Mouse (Mus musculus): Measurements from ENCODE around the gene Tjp2. TPM values are rescaled to one million over a fixed set of nuclear protein-coding genes. Genes with fewer than 3 reads are reported as not detected.

The Tjp2 gene
- polyA plus RNA-seq, 1 experiment from 2014 or later = 36.6 TPM

- WGBS = 11% methylated on average over 9 of the region's 9 CpGs
- no peaks in the 10 kb centered on the region for H3K9me3 ChIP-seq (ENCODE audit: control insufficient read depth, low read length)
- peak overlapping the region; percentile 66; the same call in 1 of the 2 replicates for H3K27ac ChIP-seq (ENCODE audit: low read length)
- H3K9ac ChIP-seq (ENCODE audit: low read length) = no peak overlapping the region
- ATAC-seq (ENCODE audit: low read depth) = peak; percentile 85
- H3K4me3 ChIP-seq (ENCODE audit: low read length) = no peak overlapping the region
- H3K36me3 ChIP-seq (ENCODE audit: control insufficient read depth, insufficient read depth, low read length) = no peaks in the 10 kb centered on the region
- no peaks in the 10 kb centered on the region for H3K27me3 ChIP-seq (ENCODE audit: control insufficient read depth, insufficient read depth, low read depth, low read length)
- H3K4me2 ChIP-seq (ENCODE audit: low read depth, low read length) = peak overlapping the region; percentile 23; the same call in 1 of the 2 replicates
- H3K4me1 ChIP-seq (replicated peaks; ENCODE audit: control insufficient read depth, insufficient read depth, low read length) = peaks cover 43% of the 10 kb centered on the region
Measured at GRCm38 (mm10) chr19:24159751-24160150, 65.1 kb downstream of the Tjp2 start.

GRCm38 (mm10) chr19:24159334-24159733 lies 65.5 kb downstream of the Tjp2 start:
- Histone ChIP-seq H3K4me2 (ENCODE audit: low read depth, low read length) (peak overlapping the region; percentile 23; the same call in 1 of the 2 replicates), H3K4me1 (replicated peaks; ENCODE audit: control insufficient read depth, insufficient read depth, low read length) (peaks cover 40% of the 10 kb centered on the region), H3K9me3 (ENCODE audit: control insufficient read depth, low read length) (no peaks in the 10 kb centered on the region), H3K27me3 (ENCODE audit: control insufficient read depth, insufficient read depth, low read depth, low read length) (no peaks in the 10 kb centered on the region), H3K9ac (ENCODE audit: low read length) (no peak overlapping the region), H3K36me3 (ENCODE audit: control insufficient read depth, insufficient read depth, low read length) (no peaks in the 10 kb centered on the region), H3K4me3 (ENCODE audit: low read length) (no peak overlapping the region), H3K27ac (ENCODE audit: low read length) (peak overlapping the region; percentile 66; the same call in 1 of the 2 replicates)
- WGBS = 29% methylated on average over 8 of the region's 9 CpGs
- peak; percentile 62 for ATAC-seq (ENCODE audit: low read depth)

- H3K27ac ChIP-seq (ENCODE audit: low read length) = no peak overlapping the region
- no peaks in the 10 kb centered on the region for H3K9me3 ChIP-seq (ENCODE audit: control insufficient read depth, low read length)
- ATAC-seq (ENCODE audit: low read depth) = no peak
- H3K4me1 ChIP-seq (replicated peaks; ENCODE audit: control insufficient read depth, insufficient read depth, low read length) = peaks cover 31% of the 10 kb centered on the region
- no peaks in the 10 kb centered on the region for H3K27me3 ChIP-seq (ENCODE audit: control insufficient read depth, insufficient read depth, low read depth, low read length)
- H3K9ac ChIP-seq (ENCODE audit: low read length) = no peak overlapping the region
- H3K36me3 ChIP-seq (ENCODE audit: control insufficient read depth, insufficient read depth, low read length) = no peaks in the 10 kb centered on the region
- 33% methylated on average over 6 of the region's 6 CpGs for WGBS
- no peak overlapping the region for H3K4me2 ChIP-seq (ENCODE audit: low read depth, low read length)
- no peak overlapping the region for H3K4me3 ChIP-seq (ENCODE audit: low read length)
Measured at GRCm38 (mm10) chr19:24156067-24156455, 68.8 kb downstream of the Tjp2 start.

DNA sequence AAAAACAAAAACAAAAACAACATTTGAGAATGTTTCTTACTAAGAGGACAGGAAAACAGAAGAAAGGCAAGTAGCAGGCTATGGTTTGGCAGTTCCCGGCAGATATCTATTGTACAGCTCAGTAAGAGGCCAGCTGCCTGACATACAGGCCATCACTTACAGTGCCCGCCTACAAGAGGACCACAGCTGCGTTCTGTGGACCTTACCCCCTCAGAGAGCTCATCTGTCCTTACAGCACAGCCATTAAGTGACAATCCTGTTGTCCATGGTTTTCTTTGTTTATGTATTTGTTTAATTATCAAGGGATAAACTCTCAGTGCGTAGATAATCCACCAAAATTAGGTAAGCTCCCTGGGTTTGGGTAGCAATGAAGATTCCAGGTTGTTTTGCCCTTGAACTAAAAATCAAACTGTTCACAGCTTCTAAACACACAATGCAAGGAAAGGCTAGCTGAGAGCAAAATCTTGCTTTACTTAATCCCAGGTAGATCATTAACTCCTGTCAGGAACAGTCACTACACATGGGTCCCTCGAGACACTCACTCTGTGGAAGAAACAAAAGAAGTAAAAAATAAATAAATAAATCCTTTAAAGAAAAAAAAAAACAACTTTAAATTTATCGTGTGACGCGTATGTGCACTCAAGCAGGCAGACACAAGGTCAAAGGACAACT lies 69.3 kb downstream of the Tjp2 start:
- peaks cover 26% of the 10 kb centered on the region for H3K4me1 ChIP-seq (replicated peaks; ENCODE audit: control insufficient read depth, insufficient read depth, low read length)
- H3K36me3 ChIP-seq (ENCODE audit: control insufficient read depth, insufficient read depth, low read length) = no peaks in the 10 kb centered on the region
- no peak for ATAC-seq (ENCODE audit: low read depth)
- H3K9ac ChIP-seq (ENCODE audit: low read length) = no peak overlapping the region
- H3K27ac ChIP-seq (ENCODE audit: low read length) = no peak overlapping the region
- no peaks in the 10 kb centered on the region for H3K9me3 ChIP-seq (ENCODE audit: control insufficient read depth, low read length)
- H3K4me2 ChIP-seq (ENCODE audit: low read depth, low read length) = no peak overlapping the region
- H3K4me3 ChIP-seq (ENCODE audit: low read length) = no peak overlapping the region
- no peaks in the 10 kb centered on the region for H3K27me3 ChIP-seq (ENCODE audit: control insufficient read depth, insufficient read depth, low read depth, low read length)
- WGBS = 51% methylated on average over 8 of the region's 8 CpGs

DNA sequence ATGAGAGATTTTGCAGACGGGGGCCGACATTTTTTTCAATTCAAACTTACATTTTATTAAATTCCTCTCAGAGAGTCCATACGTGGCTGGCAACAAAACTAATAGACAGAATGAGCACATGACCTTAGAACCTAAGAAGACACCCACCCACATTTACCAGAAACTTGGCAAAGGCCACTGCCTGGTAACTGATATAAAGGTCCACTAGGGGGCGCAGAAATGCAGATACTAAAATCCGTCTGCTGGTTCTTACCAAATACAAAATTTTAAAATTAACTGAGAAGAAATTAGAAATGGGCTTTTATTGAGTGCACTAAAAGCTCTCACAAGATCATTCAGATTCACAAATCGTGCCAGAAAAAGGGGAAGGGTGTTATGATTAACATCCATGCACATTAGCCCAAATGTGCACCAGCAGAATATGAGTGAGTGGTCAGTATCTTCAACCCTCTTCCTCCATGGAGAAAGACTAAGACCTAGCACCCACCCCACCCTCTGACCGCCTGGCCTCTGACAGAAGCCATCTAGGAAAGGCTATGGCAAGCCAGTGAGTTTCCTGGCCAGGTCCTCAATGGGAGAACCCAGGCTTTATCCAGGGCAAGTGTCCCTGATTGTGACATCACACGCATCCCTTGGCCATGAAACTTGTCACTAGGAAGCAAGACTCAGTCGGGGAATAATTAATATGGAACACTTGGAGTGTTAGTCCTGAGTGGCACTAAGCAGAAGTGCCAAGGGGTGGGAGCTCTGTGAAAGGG lies 71.4 kb downstream of the Tjp2 start:
- 51% methylated on average over 9 of the region's 9 CpGs for WGBS

GRCm38 (mm10) chr19:24144009-24144408 lies 80.8 kb downstream of the Tjp2 start:
- Histone ChIP-seq H3K9ac (ENCODE audit: low read length) (no peak overlapping the region), H3K27me3 (ENCODE audit: control insufficient read depth, insufficient read depth, low read depth, low read length) (no peaks in the 10 kb centered on the region), H3K4me2 (ENCODE audit: low read depth, low read length) (no peak overlapping the region), H3K4me3 (ENCODE audit: low read length) (no peak overlapping the region), H3K4me1 (replicated peaks; ENCODE audit: control insufficient read depth, insufficient read depth, low read length) (no peaks in the 10 kb centered on the region), H3K27ac (ENCODE audit: low read length) (no peak overlapping the region), H3K9me3 (ENCODE audit: control insufficient read depth, low read length) (no peaks in the 10 kb centered on the region), H3K36me3 (ENCODE audit: control insufficient read depth, insufficient read depth, low read length) (no peaks in the 10 kb centered on the region; the same call in 1 of the 2 replicates)
- no peak for ATAC-seq (ENCODE audit: low read depth)
- 80% methylated on average over 7 of the region's 7 CpGs for WGBS

More for the DNA sequence above, 71.4 kb downstream of the Tjp2 start:
- no peak overlapping the region for H3K27ac ChIP-seq (ENCODE audit: low read length)
- peaks cover 11% of the 10 kb centered on the region for H3K4me1 ChIP-seq (replicated peaks; ENCODE audit: control insufficient read depth, insufficient read depth, low read length)
- no peak overlapping the region for H3K9ac ChIP-seq (ENCODE audit: low read length)
- no peaks in the 10 kb centered on the region for H3K27me3 ChIP-seq (ENCODE audit: control insufficient read depth, insufficient read depth, low read depth, low read length)
- no peaks in the 10 kb centered on the region for H3K36me3 ChIP-seq (ENCODE audit: control insufficient read depth, insufficient read depth, low read length)
- H3K4me3 ChIP-seq (ENCODE audit: low read length) = no peak overlapping the region
- no peaks in the 10 kb centered on the region for H3K9me3 ChIP-seq (ENCODE audit: control insufficient read depth, low read length)
- 0 out of 2 replicates have a peak, but pooled peaks have one; percentile 7 for ATAC-seq (ENCODE audit: low read depth)
- H3K4me2 ChIP-seq (ENCODE audit: low read depth, low read length) = no peak overlapping the region

DNA sequence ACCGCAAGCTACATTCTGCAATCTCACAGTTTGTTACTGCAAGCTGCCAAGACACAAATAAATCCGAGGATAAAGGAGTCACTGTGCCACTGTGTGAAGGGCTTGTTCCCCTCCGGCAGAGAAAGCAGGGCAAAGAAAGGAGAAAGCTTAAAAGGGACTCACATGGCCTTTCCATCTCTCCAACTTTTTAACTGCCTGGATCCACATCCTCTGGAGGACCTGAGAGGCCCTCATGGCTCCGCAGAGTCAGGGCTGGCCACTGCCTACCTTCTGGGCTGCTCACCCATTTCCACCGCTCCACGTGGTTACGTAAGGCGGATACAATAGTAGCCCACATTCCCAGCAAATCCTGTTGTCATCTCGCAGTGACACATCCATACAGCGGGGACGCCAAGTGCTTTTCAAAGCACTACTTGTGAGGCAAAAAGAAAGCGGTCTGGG lies 82.2 kb downstream of the Tjp2 start:
- 75% methylated on average over 12 of the region's 12 CpGs for WGBS
- Histone ChIP-seq H3K9ac (ENCODE audit: low read length) (no peak overlapping the region), H3K4me2 (ENCODE audit: low read depth, low read length) (no peak overlapping the region), H3K9me3 (ENCODE audit: control insufficient read depth, low read length) (no peaks in the 10 kb centered on the region), H3K4me1 (replicated peaks; ENCODE audit: control insufficient read depth, insufficient read depth, low read length) (no peaks in the 10 kb centered on the region), H3K27ac (ENCODE audit: low read length) (no peak overlapping the region), H3K27me3 (ENCODE audit: control insufficient read depth, insufficient read depth, low read depth, low read length) (no peaks in the 10 kb centered on the region), H3K4me3 (ENCODE audit: low read length) (no peak overlapping the region), H3K36me3 (ENCODE audit: control insufficient read depth, insufficient read depth, low read length) (no peaks in the 10 kb centered on the region)
- no peak for ATAC-seq (ENCODE audit: low read depth)

GRCm38 (mm10) chr19:24140298-24140697 lies 84.5 kb downstream of the Tjp2 start:
- Histone ChIP-seq H3K9ac (ENCODE audit: low read length) (no peak overlapping the region), H3K4me1 (replicated peaks; ENCODE audit: control insufficient read depth, insufficient read depth, low read length) (no peaks in the 10 kb centered on the region), H3K27ac (ENCODE audit: low read length) (no peak overlapping the region), H3K4me2 (ENCODE audit: low read depth, low read length) (no peak overlapping the region), H3K9me3 (ENCODE audit: control insufficient read depth, low read length) (no peaks in the 10 kb centered on the region), H3K27me3 (ENCODE audit: control insufficient read depth, insufficient read depth, low read depth, low read length) (no peaks in the 10 kb centered on the region), H3K4me3 (ENCODE audit: low read length) (no peak overlapping the region), H3K36me3 (ENCODE audit: control insufficient read depth, insufficient read depth, low read length) (peaks cover 3% of the 10 kb centered on the region; the same call in 1 of the 2 replicates)
- ATAC-seq (ENCODE audit: low read depth) = no peak
- 69% methylated on average over 3 of the region's 3 CpGs for WGBS

- no peak for ATAC-seq (ENCODE audit: low read depth)
- Histone ChIP-seq H3K36me3 (ENCODE audit: control insufficient read depth, insufficient read depth, low read length) (peaks cover 3% of the 10 kb centered on the region; the same call in 1 of the 2 replicates), H3K27me3 (ENCODE audit: control insufficient read depth, insufficient read depth, low read depth, low read length) (no peaks in the 10 kb centered on the region), H3K4me1 (replicated peaks; ENCODE audit: control insufficient read depth, insufficient read depth, low read length) (no peaks in the 10 kb centered on the region), H3K9me3 (ENCODE audit: control insufficient read depth, low read length) (no peaks in the 10 kb centered on the region), H3K9ac (ENCODE audit: low read length) (no peak overlapping the region), H3K27ac (ENCODE audit: low read length) (no peak overlapping the region), H3K4me3 (ENCODE audit: low read length) (no peak overlapping the region), H3K4me2 (ENCODE audit: low read depth, low read length) (no peak overlapping the region)
- 85% methylated on average over 4 of the region's 4 CpGs for WGBS
Measured at GRCm38 (mm10) chr19:24137392-24137791, 87.4 kb downstream of the Tjp2 start.
